Mouse (Mus musculus) kidney, adult 11 months (tissue): ENCODE results near the gene Cenpx.
"Not testable (repeated sequence)": the region's sequence is repeated elsewhere in the genome, so short reads cannot be mapped to it uniquely, and the experiment has no call there.

Source experiments
- DNase-seq: peaks from one replicate; pipeline ENCODE4 v3.0.0; 2022

Cenpx gene

GRCm38 (mm10) chr11:120713580-120714518 lies at the start of gene Cenpx, which contains the start of gene Lrrc45:
Gene Cenpx, minus strand, starts transcription at chr11:120713738.
Gene Lrrc45, plus strand, starts transcription at chr11:120713925.
- peak; percentile 99 for DNase-seq

GRCm38 (mm10) chr11:120762672-120763041 lies 49.1 kb upstream of the Cenpx start, which contains the start of gene Hmga1b:
Gene Hmga1b, plus strand, starts transcription at chr11:120762794.
- DNase-seq = not testable (repeated sequence)

- DNase-seq = no peak
These were observed 48.5 kb upstream of the Cenpx start for GRCm38 (mm10) chr11:120761811-120762671.

- peak; percentile 46 for DNase-seq
These were observed 46.7 kb upstream of the Cenpx start for GRCm38 (mm10) chr11:120760236-120760635.

GRCm38 (mm10) chr11:120751606-120752005 lies 38.1 kb upstream of the Cenpx start:
- no peak for DNase-seq

- DNase-seq = no peak
These were observed 35.9 kb upstream of the Cenpx start for GRCm38 (mm10) chr11:120749430-120749829.

GRCm38 (mm10) chr11:120747974-120748373 lies 34.4 kb upstream of the Cenpx start:
- DNase-seq = no peak

GRCm38 (mm10) chr11:120744121-120744701 lies 30.7 kb upstream of the Cenpx start:
- no peak for DNase-seq

GRCm38 (mm10) chr11:120740981-120741380 lies 27.4 kb upstream of the Cenpx start:
- no peak for DNase-seq

GRCm38 (mm10) chr11:120736424-120736823 lies 22.9 kb upstream of the Cenpx start:
- DNase-seq = no peak

GRCm38 (mm10) chr11:120733521-120733920 lies 20.0 kb upstream of the Cenpx start:
- DNase-seq = peak; percentile 61

- peak; percentile 54 for DNase-seq
These were observed 18.5 kb upstream of the Cenpx start, which contains the start of gene Cbr2 for GRCm38 (mm10) chr11:120731858-120732680. Gene Cbr2, minus strand, starts transcription at chr11:120732114.

GRCm38 (mm10) chr11:120731395-120731794 lies 17.9 kb upstream of the Cenpx start:
- no peak for DNase-seq

- no peak for DNase-seq
These were observed 16.9 kb upstream of the Cenpx start for GRCm38 (mm10) chr11:120730331-120730870.

GRCm38 (mm10) chr11:120729432-120730050 lies 16.0 kb upstream of the Cenpx start:
- DNase-seq = peak; percentile 59

- DNase-seq = peak; percentile 11
These were observed 15.1 kb upstream of the Cenpx start for GRCm38 (mm10) chr11:120728530-120729240.

GRCm38 (mm10) chr11:120727564-120727963 lies 14.0 kb upstream of the Cenpx start:
- no peak for DNase-seq

- DNase-seq = peak; percentile 98
These were observed 13.6 kb upstream of the Cenpx start, which contains the start of gene Dcxr for GRCm38 (mm10) chr11:120727169-120727527. Gene Dcxr, minus strand, starts transcription at chr11:120727281.

- DNase-seq = peak; percentile 70
These were observed 13.0 kb upstream of the Cenpx start for GRCm38 (mm10) chr11:120726243-120727168.
